In the genomic region with DNA sequence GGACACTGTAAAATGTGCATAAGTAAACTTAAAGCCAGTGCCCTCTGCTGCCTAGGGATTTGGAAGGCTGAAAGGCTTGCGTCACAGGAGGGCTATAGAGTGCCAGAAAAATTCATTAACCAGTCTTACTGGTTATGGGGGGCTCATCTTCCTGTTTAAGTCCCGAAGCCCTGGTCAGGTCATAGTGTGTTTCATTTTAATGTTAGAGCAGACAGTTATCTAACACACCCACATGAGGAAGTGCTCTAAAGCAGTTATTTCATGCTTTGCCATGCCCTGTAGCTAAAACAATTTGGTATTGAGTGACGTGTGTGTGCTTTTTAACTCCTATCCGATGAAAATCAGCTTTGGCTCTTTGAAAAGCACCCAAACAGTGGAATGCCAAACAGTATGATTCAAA, we compare ENCODE assay signal across 9 mouse cellular contexts. TPM values are rescaled to one million over a fixed set of nuclear protein-coding genes. Genes with fewer than 3 reads are reported as not detected.
A peak's percentile ranks its signal among the peaks of the same experiment; 100 is the strongest.
DNase-seq lines count a peak whose midpoint lies in the region; ATAC-seq and TF ChIP-seq lines count a peak whose summit lies in the region.
"Had no signal": no experiment of that assay in that cellular context is flagged by ENCODE, and none has a peak within 500 bp of the region (broad histone marks: within the 10 kb centered on the region; RNA-seq: fewer than 3 reads in every experiment).

No protein-coding gene starts in this region.

- H3K4me1 ChIP-seq in forebrain, embryonic 13.5 days = peaks cover 33% of the 10 kb centered on the region

- peak; percentile 10 for TF ChIP-seq CTCF in Patski (IDR thresholded peaks at IDR 0.05)

- 30% methylated on average over 4 of the region's 4 CpGs for WGBS in forebrain, embryonic 13.5 days

- CTCF ChIA-PET in Patski (lab: Charles Lee) = interaction anchor here (2.1 kb wide), 1 partner anchor 13 kb away, joined by 6 read pairs; no protein-coding TSS in a partner anchor

- in situ Hi-C loops in Patski (cut with MboI; ENCODE audit: low pct_unique_long_range_greater_than_20kb) = loop anchor here (5.0 to 25.0 kb wide), 5 partner anchors 75 to 685 kb away; no protein-coding TSS in a partner anchor

- peak overlapping the region; percentile 13; the same call in 1 of the 2 replicates for H3K4me3 ChIP-seq in forebrain, embryonic 13.5 days
- H3K4me3 ChIP-seq: lung, embryonic 15.5 days had no signal

- H3K9me3 ChIP-seq in forebrain, embryonic 13.5 days (replicated peaks) = no peaks in the 10 kb centered on the region
- H3K9me3 ChIP-seq: lung, embryonic 15.5 days had no signal

- H3K4me2 ChIP-seq in forebrain, embryonic 13.5 days = peak overlapping the region; percentile 43
- H3K4me2 ChIP-seq: lung, embryonic 15.5 days had no signal

- 0 out of 2 replicates have a peak overlapping the region, but pooled peaks have one; percentile 34 for H3K9ac ChIP-seq in forebrain, embryonic 13.5 days
- H3K9ac ChIP-seq: lung, embryonic 15.5 days had no signal

- H3K27ac ChIP-seq in forebrain, embryonic 13.5 days = peak overlapping the region; percentile 51; the same call in 1 of the 2 replicates
- H3K27ac ChIP-seq: lung, embryonic 15.5 days had no signal

- no peaks in the 10 kb centered on the region for H3K27me3 ChIP-seq in Patski
- H3K27me3 ChIP-seq in forebrain, embryonic 13.5 days = no peaks in the 10 kb centered on the region
- H3K27me3 ChIP-seq: lung, embryonic 15.5 days had no signal

- peak; percentile 38 for DNase-seq in kidney, adult 18-20 months
- DNase-seq in kidney, adult 11 months = no peak
- no peak for DNase-seq in Patski (ENCODE audit: low read depth, low spot score)
- peak; percentile 40 for DNase-seq in lung, postnatal 36 days
- no peak for DNase-seq in right cerebral cortex, postnatal 10 days (ENCODE audit: low spot score in 2 of 2)
- DNase-seq in right cerebral cortex, adult 18-20 months = no peak
- no peak for DNase-seq in right cerebral cortex, postnatal 4 days

- POLR2A ChIA-PET in Patski (lab: Charles Lee) = interaction anchor here (1.1 kb wide), 1 partner anchor 33 kb away, joined by 4 read pairs; no protein-coding TSS in a partner anchor

- no peaks in the 10 kb centered on the region for H3K36me3 ChIP-seq in forebrain, embryonic 13.5 days (ENCODE audit: poor library complexity, severe bottlenecking)
- H3K36me3 ChIP-seq: lung, embryonic 15.5 days had no signal

- no peak for ATAC-seq in Patski
- ATAC-seq in forebrain, embryonic 13.5 days = no peak

RNA-seq across cellular contexts. Expression of a gene that starts 34.3 kb away (rescaled TPM):
- polyA plus RNA-seq in Patski (2021) = 12.2 TPM
- polyA plus RNA-seq in forebrain, embryonic 13.5 days (2015; fragmentation: Nextera tagmentation; extraction: Ambion mirVana) = 79.7 and 84.9 TPM in 2 replicates

Comparison
In these comparisons a context has a peak if more than half of its experiments do, and no peak if none do; other contexts are left out.
1. DNase-seq: peak in kidney, adult 18-20 months (single experiment) and lung, postnatal 36 days (single experiment); none in kidney, adult 11 months (single experiment), Patski (single experiment), right cerebral cortex, postnatal 10 days (0 of 2), right cerebral cortex, adult 18-20 months (single experiment) and right cerebral cortex, postnatal 4 days (single experiment).